Mouse (Mus musculus) liver, postnatal 0 days (tissue): ENCODE data around the gene Il4.

Experiments used
- CTCF ChIP-seq: sonication (generic); IDR thresholded peaks from 2 replicates; pipeline ENCODE4 v1.5.1; 2016; ENCODE audit warnings: antibody characterized with exemption, low read depth
- EP300 ChIP-seq: IDR thresholded peaks from 2 replicates; pipeline ENCODE4 v1.6.1; 2016; ENCODE audit warnings: antibody characterized with exemption, low read depth, mild to moderate bottlenecking

GRCm38 (mm10) chr11:53623573-53623972 is 5.1 kb upstream of the Il4 start:
- TF ChIP-seq CTCF: no peak
- no peak for TF ChIP-seq EP300
